Mouse (Mus musculus) cerebellum, postnatal 25 days (tissue): Measurements from ENCODE around the gene 1700061G19Rik.

ENCODE experiments used
- DNase-seq, 2 experiments: peaks; one replicate each; pipeline ENCODE4 v3.0.0; 2021; ENCODE audit warnings: mixed read lengths in 2 of 2

1700061G19Rik gene

GRCm38 (mm10) chr17:56874936-56875651 lies at the start of gene 1700061G19Rik:
Gene 1700061G19Rik, plus strand, starts transcription at chr17:56875477.
- no peak for DNase-seq

- no peak for DNase-seq
These were observed 48.6 kb upstream of the 1700061G19Rik start for GRCm38 (mm10) chr17:56826718-56827117.

DNA sequence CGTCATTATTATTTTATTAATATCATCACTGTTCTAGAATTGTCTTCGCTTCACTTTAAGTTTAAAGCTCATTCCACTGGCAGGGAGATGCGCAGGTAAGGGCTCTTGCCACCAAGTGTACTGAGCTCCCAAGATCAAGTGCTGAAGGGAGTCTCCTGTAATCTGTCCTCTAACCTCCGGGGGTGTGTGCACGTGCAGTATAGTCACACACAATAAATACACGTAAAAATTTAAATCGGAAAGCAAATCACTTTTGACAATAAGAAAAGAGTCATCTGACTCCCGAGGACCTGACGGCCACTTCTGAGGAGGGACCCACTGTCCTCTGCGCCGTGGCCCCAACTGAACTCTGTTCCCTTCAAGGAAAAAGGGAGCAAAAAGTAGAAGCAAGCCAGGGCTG lies 46.1 kb upstream of the 1700061G19Rik start:
- no peak for DNase-seq

- peak in 1 of 2 experiments; percentile 25 for DNase-seq
These were observed 45.5 kb upstream of the 1700061G19Rik start for GRCm38 (mm10) chr17:56829795-56830194.

DNA sequence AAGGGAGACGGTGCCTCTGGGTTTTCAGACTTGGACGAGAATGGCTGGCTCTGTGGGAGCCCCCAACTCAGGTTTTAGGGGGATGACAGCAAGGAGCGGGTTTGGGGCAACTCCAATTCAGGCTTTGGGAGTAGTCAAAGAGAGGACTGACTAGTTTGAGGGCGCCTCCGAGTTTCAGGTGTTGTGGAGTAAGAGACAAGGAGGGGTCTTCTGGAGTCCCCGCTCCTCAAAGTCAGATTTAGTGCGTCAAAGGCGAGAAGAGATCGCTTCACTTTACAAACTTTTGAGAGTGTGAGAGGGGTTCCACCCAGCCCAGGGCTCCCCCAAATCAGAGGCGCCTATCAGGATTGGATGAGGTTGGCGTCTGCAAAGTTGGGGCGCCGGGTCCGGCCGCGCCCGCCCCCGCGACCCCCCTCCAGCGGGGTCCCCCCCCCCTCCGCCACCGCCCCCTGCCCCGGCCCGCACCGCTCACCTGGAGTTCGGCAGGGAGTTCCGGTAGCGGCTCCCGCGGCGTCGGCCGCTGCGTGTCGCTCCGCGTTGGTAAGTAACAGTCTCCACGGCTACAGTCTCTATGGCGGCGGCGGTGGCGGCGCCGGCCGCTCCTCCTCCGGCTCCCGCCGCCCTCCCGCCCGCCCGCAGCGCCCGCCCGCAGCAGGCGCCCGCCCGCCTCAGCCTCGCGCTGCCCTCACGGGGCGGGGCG lies 44.7 kb upstream of the 1700061G19Rik start, which contains the start of gene Rfx2:
Gene Rfx2, minus strand, starts transcription at position 603 of the 700 bp plus-strand sequence.
- DNase-seq: peak in 1 of 2 experiments; percentile 31

DNA sequence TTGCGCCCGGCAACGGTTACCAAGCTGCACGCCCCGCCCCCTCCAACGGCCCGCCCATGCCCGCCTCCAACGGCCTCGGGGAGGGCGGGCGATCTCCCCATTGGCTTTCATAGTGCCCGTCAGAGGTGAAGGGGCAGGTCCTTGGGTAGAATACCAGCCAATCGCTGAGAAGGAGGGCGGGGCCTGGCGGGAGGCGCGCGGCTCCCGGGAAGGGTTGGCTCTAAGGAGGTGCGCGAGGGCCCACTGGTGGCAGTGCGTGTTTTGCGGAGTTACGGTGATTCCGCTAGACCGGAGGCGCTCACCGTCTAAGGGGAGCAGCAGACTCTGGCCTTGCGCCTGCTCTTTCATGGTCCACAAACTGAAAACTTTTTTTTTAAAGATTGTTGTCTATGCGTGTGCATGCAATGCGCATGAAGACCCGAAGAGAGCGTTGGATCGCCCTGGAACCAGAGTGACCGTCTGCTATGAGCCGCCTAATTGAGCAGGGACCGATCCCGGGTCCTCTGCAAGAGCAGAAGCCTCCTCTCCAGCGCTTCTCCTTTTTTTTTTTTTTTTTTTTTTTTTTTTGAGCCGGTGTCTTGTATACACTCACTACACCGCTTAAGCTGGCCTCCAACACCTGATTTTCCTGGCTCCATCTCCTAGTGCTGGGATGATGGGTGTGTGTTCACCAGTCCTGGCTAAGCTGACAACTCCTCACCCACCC lies 44.0 kb upstream of the 1700061G19Rik start:
- DNase-seq: peak; percentile 98 to 100

GRCm38 (mm10) chr17:56832918-56833317 lies 42.4 kb upstream of the 1700061G19Rik start:
- no peak for DNase-seq

DNA sequence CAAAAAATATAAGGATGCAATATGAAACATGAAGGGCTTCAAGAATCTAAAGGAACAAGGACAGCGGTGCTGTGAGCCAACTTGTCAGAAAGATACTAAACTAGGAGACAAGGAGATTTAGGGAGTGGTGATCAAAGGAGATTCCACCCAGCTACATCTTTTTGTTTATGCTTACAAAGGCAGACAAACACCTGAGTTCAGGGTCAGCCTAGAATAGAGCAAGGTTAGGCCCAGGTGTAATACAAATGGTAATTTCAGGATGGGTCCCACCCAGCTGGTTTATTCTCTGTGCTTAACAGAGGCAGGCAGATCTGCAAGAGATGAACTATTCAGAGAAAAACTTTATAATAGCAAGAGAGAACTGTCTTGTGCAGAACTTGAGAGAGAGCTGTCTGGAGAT lies 41.9 kb upstream of the 1700061G19Rik start:
- no peak for DNase-seq

- no peak for DNase-seq
These were observed 38.9 kb upstream of the 1700061G19Rik start for GRCm38 (mm10) chr17:56836336-56836735.

DNA sequence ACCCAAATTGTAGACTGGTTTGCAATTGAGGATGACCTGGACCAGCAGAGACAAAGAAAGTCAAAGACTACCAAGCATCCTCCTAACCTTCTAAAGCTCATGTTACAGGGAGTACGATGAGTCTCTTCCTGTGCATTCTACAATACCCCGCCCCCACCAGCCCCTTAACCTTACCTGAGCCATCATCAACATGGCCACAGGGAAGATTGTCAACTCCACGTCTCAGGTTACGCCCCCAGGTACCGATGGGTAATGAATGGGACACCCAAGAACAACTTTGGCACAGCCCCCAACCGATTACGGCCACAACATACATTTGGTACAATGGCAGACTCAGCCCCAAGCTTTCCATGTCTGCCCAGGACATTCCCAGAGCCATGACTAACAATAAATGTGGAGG lies 34.8 kb upstream of the 1700061G19Rik start:
- DNase-seq: no peak

GRCm38 (mm10) chr17:56842173-56842572 lies 33.1 kb upstream of the 1700061G19Rik start:
- no peak for DNase-seq

DNA sequence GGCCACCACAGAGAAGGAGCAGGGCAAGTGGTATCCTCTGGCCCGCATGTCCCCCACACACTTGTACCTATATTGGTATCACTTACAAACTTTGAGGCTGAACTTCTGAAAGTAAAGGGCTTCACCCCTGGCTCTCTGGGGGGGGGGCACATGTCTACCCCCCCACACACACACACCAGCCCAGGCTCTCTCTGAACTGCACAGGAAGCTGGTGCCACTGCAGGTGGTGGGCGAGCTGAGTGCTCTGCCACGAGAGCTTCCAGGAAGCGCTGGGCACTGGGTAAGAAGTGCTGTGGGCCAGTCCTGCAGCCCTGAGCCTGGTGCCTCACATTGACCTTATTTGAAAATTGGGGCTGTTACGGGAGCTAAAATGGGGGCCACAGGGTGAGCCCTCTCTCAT lies 31.6 kb upstream of the 1700061G19Rik start:
- no peak for DNase-seq

- DNase-seq: no peak
These were observed 26.5 kb upstream of the 1700061G19Rik start for GRCm38 (mm10) chr17:56848785-56849184.

DNA sequence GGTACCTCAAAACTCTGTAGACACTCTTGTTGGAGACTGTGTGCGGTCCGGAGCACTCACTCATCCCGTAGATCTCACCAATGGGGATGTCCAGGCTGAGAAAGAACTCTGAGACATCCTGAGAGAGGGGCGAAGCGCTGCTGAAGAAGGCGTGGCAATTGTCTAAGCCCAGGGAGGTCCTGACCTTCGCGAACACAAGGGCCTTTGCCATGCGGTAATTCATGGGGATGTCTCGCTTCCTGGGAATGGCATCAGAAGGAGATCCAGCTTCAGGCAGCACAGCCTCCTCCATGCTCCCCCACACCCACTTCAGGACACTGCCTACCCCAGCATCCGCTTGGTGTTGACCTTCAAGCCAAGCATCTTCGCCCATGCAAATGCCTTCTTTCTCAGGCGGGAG lies 25.6 kb upstream of the 1700061G19Rik start:
- DNase-seq: no peak

DNA sequence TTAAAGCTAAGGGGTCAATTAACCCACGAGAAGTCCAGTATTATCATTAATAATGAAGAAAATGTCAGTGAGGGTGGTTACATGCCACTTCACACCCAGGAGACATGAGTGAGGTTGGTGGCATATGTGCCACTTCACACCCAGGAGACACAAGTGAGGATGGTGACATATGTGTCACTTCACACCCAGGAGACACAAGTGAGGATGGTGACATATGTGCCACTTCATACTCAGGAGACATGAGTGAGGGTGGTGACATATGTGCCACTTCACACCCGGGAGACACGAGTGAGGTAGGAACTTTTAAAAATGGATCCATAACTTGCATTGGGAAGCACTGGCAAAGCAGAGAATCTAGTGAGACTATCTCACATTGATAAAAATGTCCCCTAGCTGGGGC lies 24.1 kb upstream of the 1700061G19Rik start:
- no peak for DNase-seq

DNA sequence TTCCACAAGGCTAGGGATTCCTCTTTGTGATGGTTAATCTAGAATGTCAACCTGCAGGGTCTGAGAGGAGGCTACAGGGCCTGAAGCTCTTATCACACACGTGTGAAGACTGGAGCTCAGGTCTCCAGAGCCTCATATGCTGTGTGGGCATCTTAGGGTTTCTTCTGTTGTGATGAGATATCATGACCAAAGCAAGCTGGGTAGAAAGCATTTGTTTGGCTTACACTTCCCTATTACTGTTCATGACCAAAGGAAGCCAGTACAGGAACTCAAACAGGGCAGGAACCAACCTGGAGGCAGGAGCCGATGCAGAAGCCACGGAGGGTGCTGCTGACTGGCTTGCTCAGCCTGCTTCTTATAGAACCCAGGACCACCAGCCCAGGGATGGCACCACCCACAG lies 19.9 kb upstream of the 1700061G19Rik start:
- no peak for DNase-seq

DNA sequence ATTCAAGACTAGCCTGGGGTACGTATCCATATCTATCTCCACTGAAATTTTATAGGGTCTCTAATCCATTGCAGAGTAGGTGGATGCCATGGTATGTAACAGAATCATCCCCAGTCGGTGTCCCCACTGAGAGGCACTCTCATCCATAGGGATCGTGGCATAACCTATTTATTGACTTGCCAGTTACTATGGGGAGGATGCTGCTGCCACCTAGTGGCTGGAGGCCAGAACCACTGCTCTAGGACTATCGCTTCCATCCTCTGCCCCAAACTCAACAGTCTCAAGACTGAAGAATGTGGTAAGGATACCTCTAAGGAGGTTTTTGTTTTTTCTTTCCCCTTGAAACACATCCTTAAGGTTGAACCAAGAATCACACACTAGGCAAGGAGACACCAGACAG lies 17.1 kb upstream of the 1700061G19Rik start:
- peak; percentile 52 to 70 for DNase-seq

DNA sequence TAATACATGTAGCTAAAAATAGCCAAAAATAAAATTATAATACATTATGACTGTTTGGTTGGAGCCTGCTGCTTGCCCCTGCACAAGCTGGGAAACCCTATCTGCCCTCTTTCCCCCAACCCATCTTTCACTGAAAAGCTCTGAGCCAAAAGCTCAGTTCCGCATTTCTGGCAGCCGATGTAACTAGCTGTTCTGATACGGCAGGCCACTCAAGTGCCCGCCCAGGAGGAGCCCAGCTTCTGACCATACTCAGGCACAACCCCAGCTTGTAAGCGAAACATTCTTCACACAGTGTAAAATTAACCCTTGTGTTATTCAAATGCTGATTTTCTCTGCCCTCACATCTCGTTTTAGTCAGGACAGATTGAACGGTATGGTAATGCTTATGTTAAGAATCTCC lies 16.4 kb upstream of the 1700061G19Rik start:
- DNase-seq: no peak

DNA sequence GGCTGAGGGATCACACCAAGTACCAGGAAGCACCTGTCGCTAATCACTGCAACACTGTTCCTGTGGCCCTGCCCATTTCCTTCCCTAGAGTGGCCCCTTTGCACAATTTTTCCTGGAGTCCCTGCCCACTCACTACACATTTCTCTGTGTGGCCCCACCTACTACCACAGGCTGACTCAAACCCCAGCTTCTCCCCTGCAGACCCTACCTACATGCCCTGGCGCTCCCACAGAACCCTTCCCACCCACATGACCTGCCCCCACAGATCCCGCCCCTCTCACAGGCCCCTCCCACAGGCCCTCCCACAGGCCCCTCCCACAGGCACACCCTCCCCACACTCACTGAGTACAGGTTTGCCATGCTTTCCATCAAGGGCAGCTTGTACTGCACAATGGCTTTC lies 14.1 kb upstream of the 1700061G19Rik start:
- no peak for DNase-seq

GRCm38 (mm10) chr17:56866071-56866470 lies 9.2 kb upstream of the 1700061G19Rik start:
- no peak for DNase-seq

- no peak for DNase-seq
These were observed 5.7 kb upstream of the 1700061G19Rik start for GRCm38 (mm10) chr17:56869481-56869977.

GRCm38 (mm10) chr17:56870287-56870953 lies 4.9 kb upstream of the 1700061G19Rik start:
- no peak for DNase-seq

GRCm38 (mm10) chr17:56871767-56872166 lies 3.5 kb upstream of the 1700061G19Rik start:
- DNase-seq: no peak
